Mouse (Mus musculus): ENCODE measurements around the gene Thegl. TPM values are rescaled to one million over a fixed set of nuclear protein-coding genes. Genes with fewer than 3 reads are reported as not detected.
A peak's percentile ranks its signal among the peaks of the same experiment; 100 is the strongest.

The Thegl gene
- polyA plus RNA-seq, 1 experiment from 2014 or later, result not detected

- no peak overlapping the region for H3K27ac ChIP-seq (ENCODE audit: low read depth, low read length)
- no peak overlapping the region for H3K4me3 ChIP-seq (ENCODE audit: low read depth, low read length)
- WGBS, result 84% methylated on average over 8 of the region's 8 CpGs
- H3K36me3 ChIP-seq (ENCODE audit: control insufficient read depth, insufficient read depth, low read length), result no peaks in the 10 kb centered on the region
- H3K9ac ChIP-seq (ENCODE audit: low read length), result no peak overlapping the region
- no peaks in the 10 kb centered on the region for H3K27me3 ChIP-seq (ENCODE audit: control insufficient read depth, insufficient read depth, low read length)
- H3K4me1 ChIP-seq (ENCODE audit: control insufficient read depth, insufficient read depth, low read length), result no peaks in the 10 kb centered on the region
- ATAC-seq (ENCODE audit: low FRiP score) (no peak), DNase-seq (ENCODE audit: low spot score, missing footprints) (no peak)
- H3K9me3 ChIP-seq (ENCODE audit: control insufficient read depth, low read length), result no peaks in the 10 kb centered on the region
- H3K4me2 ChIP-seq, result no peak overlapping the region
These were observed 51.5 kb downstream of the Thegl start for GRCm38 (mm10) chr5:77067321-77067720.

GRCm38 (mm10) chr5:77070987-77071386 lies 55.2 kb downstream of the Thegl start:
- no peak for ATAC-seq (ENCODE audit: low FRiP score)
- DNase-seq (ENCODE audit: low spot score, missing footprints), result no peak
- H3K36me3 ChIP-seq (ENCODE audit: control insufficient read depth, insufficient read depth, low read length), result no peaks in the 10 kb centered on the region
- no peak overlapping the region for H3K4me2 ChIP-seq
- H3K4me1 ChIP-seq (ENCODE audit: control insufficient read depth, insufficient read depth, low read length), result no peaks in the 10 kb centered on the region
- no peaks in the 10 kb centered on the region for H3K9me3 ChIP-seq (ENCODE audit: control insufficient read depth, low read length)
- H3K9ac ChIP-seq (ENCODE audit: low read length), result no peak overlapping the region
- WGBS, result 94% methylated on average over 2 of the region's 2 CpGs
- no peaks in the 10 kb centered on the region for H3K27me3 ChIP-seq (ENCODE audit: control insufficient read depth, insufficient read depth, low read length)
- H3K27ac ChIP-seq (ENCODE audit: low read depth, low read length), result no peak overlapping the region
- no peak overlapping the region for H3K4me3 ChIP-seq (ENCODE audit: low read depth, low read length)

GRCm38 (mm10) chr5:77071626-77072025 lies 55.8 kb downstream of the Thegl start:
- Histone ChIP-seq H3K4me1 (ENCODE audit: control insufficient read depth, insufficient read depth, low read length) (no peaks in the 10 kb centered on the region), H3K9me3 (ENCODE audit: control insufficient read depth, low read length) (no peaks in the 10 kb centered on the region), H3K9ac (ENCODE audit: low read length) (no peak overlapping the region), H3K36me3 (ENCODE audit: control insufficient read depth, insufficient read depth, low read length) (no peaks in the 10 kb centered on the region), H3K27ac (ENCODE audit: low read depth, low read length) (no peak overlapping the region), H3K27me3 (ENCODE audit: control insufficient read depth, insufficient read depth, low read length) (no peaks in the 10 kb centered on the region), H3K4me2 (no peak overlapping the region), H3K4me3 (ENCODE audit: low read depth, low read length) (no peak overlapping the region)
- DNase-seq (ENCODE audit: low spot score, missing footprints) (no peak), ATAC-seq (ENCODE audit: low FRiP score) (no peak)
- 93% methylated on average over 3 of the region's 3 CpGs for WGBS

GRCm38 (mm10) chr5:77073794-77074193 lies 58.0 kb downstream of the Thegl start:
- WGBS, result 90% methylated on average over 8 of the region's 8 CpGs
- Histone ChIP-seq H3K9me3 (ENCODE audit: control insufficient read depth, low read length) (no peaks in the 10 kb centered on the region), H3K4me3 (ENCODE audit: low read depth, low read length) (no peak overlapping the region), H3K4me2 (no peak overlapping the region), H3K27ac (ENCODE audit: low read depth, low read length) (no peak overlapping the region), H3K36me3 (ENCODE audit: control insufficient read depth, insufficient read depth, low read length) (no peaks in the 10 kb centered on the region), H3K9ac (ENCODE audit: low read length) (no peak overlapping the region), H3K4me1 (ENCODE audit: control insufficient read depth, insufficient read depth, low read length) (no peaks in the 10 kb centered on the region), H3K27me3 (ENCODE audit: control insufficient read depth, insufficient read depth, low read length) (no peaks in the 10 kb centered on the region)
- no peak for DNase-seq (ENCODE audit: low spot score, missing footprints)
- ATAC-seq (ENCODE audit: low FRiP score), result no peak

- Histone ChIP-seq H3K9ac (ENCODE audit: low read length) (no peak overlapping the region), H3K4me2 (no peak overlapping the region), H3K4me3 (ENCODE audit: low read depth, low read length) (no peak overlapping the region), H3K36me3 (ENCODE audit: control insufficient read depth, insufficient read depth, low read length) (no peaks in the 10 kb centered on the region), H3K9me3 (ENCODE audit: control insufficient read depth, low read length) (no peaks in the 10 kb centered on the region), H3K27me3 (ENCODE audit: control insufficient read depth, insufficient read depth, low read length) (no peaks in the 10 kb centered on the region), H3K27ac (ENCODE audit: low read depth, low read length) (no peak overlapping the region), H3K4me1 (ENCODE audit: control insufficient read depth, insufficient read depth, low read length) (no peaks in the 10 kb centered on the region)
- WGBS, result 96% methylated on average over 2 of the region's 2 CpGs
- DNase-seq (ENCODE audit: low spot score, missing footprints) (no peak), ATAC-seq (ENCODE audit: low FRiP score) (no peak)
These were observed 59.1 kb downstream of the Thegl start for GRCm38 (mm10) chr5:77074914-77075313.

GRCm38 (mm10) chr5:77075951-77076350 lies 60.1 kb downstream of the Thegl start:
- ATAC-seq (ENCODE audit: low FRiP score) (no peak), DNase-seq (ENCODE audit: low spot score, missing footprints) (no peak)
- no peak overlapping the region for H3K27ac ChIP-seq (ENCODE audit: low read depth, low read length)
- no peaks in the 10 kb centered on the region for H3K4me1 ChIP-seq (ENCODE audit: control insufficient read depth, insufficient read depth, low read length)
- H3K36me3 ChIP-seq (ENCODE audit: control insufficient read depth, insufficient read depth, low read length), result no peaks in the 10 kb centered on the region
- no peaks in the 10 kb centered on the region for H3K9me3 ChIP-seq (ENCODE audit: control insufficient read depth, low read length)
- no peaks in the 10 kb centered on the region for H3K27me3 ChIP-seq (ENCODE audit: control insufficient read depth, insufficient read depth, low read length)
- no peak overlapping the region for H3K9ac ChIP-seq (ENCODE audit: low read length)
- WGBS, result 83% methylated on average over 4 of the region's 4 CpGs
- H3K4me2 ChIP-seq, result no peak overlapping the region
- no peak overlapping the region for H3K4me3 ChIP-seq (ENCODE audit: low read depth, low read length)

- DNase-seq (ENCODE audit: low spot score, missing footprints) (no peak), ATAC-seq (ENCODE audit: low FRiP score) (no peak)
- Histone ChIP-seq H3K27ac (ENCODE audit: low read depth, low read length) (no peak overlapping the region), H3K4me1 (ENCODE audit: control insufficient read depth, insufficient read depth, low read length) (no peaks in the 10 kb centered on the region), H3K4me2 (no peak overlapping the region), H3K4me3 (ENCODE audit: low read depth, low read length) (no peak overlapping the region), H3K9me3 (ENCODE audit: control insufficient read depth, low read length) (no peaks in the 10 kb centered on the region), H3K27me3 (ENCODE audit: control insufficient read depth, insufficient read depth, low read length) (no peaks in the 10 kb centered on the region), H3K9ac (ENCODE audit: low read length) (no peak overlapping the region), H3K36me3 (ENCODE audit: control insufficient read depth, insufficient read depth, low read length) (no peaks in the 10 kb centered on the region)
- WGBS, result 99% methylated on average over 4 of the region's 4 CpGs
These were observed 64.9 kb downstream of the Thegl start for GRCm38 (mm10) chr5:77080761-77081160.

- 87% methylated on average over 7 of the region's 7 CpGs for WGBS
- H3K27me3 ChIP-seq (ENCODE audit: control insufficient read depth, insufficient read depth, low read length), result no peaks in the 10 kb centered on the region
- H3K4me2 ChIP-seq, result no peak overlapping the region
- ATAC-seq (ENCODE audit: low FRiP score) (no peak), DNase-seq (ENCODE audit: low spot score, missing footprints) (no peak)
- no peak overlapping the region for H3K9ac ChIP-seq (ENCODE audit: low read length)
- H3K4me1 ChIP-seq (ENCODE audit: control insufficient read depth, insufficient read depth, low read length), result no peaks in the 10 kb centered on the region
- no peak overlapping the region for H3K27ac ChIP-seq (ENCODE audit: low read depth, low read length)
- H3K9me3 ChIP-seq (ENCODE audit: control insufficient read depth, low read length), result no peaks in the 10 kb centered on the region
- H3K36me3 ChIP-seq (ENCODE audit: control insufficient read depth, insufficient read depth, low read length), result no peaks in the 10 kb centered on the region
- H3K4me3 ChIP-seq (ENCODE audit: low read depth, low read length), result no peak overlapping the region
These were observed 66.9 kb downstream of the Thegl start for GRCm38 (mm10) chr5:77082735-77083134.

- ATAC-seq (ENCODE audit: low FRiP score), result no peak
- Histone ChIP-seq H3K27me3 (ENCODE audit: control insufficient read depth, insufficient read depth, low read length) (no peaks in the 10 kb centered on the region), H3K27ac (ENCODE audit: low read depth, low read length) (no peak overlapping the region), H3K9ac (ENCODE audit: low read length) (no peak overlapping the region), H3K36me3 (ENCODE audit: control insufficient read depth, insufficient read depth, low read length) (no peaks in the 10 kb centered on the region), H3K4me3 (ENCODE audit: low read depth, low read length) (no peak overlapping the region), H3K9me3 (ENCODE audit: control insufficient read depth, low read length) (no peaks in the 10 kb centered on the region), H3K4me1 (ENCODE audit: control insufficient read depth, insufficient read depth, low read length) (no peaks in the 10 kb centered on the region), H3K4me2 (no peak overlapping the region)
- peak; percentile 49 for DNase-seq (ENCODE audit: low spot score, missing footprints)
- 90% methylated on average over 4 of the region's 4 CpGs for WGBS
These were observed 68.6 kb downstream of the Thegl start for GRCm38 (mm10) chr5:77084418-77084817.

Measured in midbrain, embryonic 11.5 days (tissue).